Mouse (Mus musculus) limb, embryonic 14.5 days (tissue): ENCODE results near the gene Slc26a11. TPM values are rescaled to one million over a fixed set of nuclear protein-coding genes. Genes with fewer than 3 reads are reported as not detected.

ENCODE experiments used
- ATAC-seq: fragments of 200-750 bp; cut with Nextera tagmentation; 2 replicates; pipeline ENCODE4 v1.8.0; 2017; ENCODE audit warnings: low read depth, moderate number of reproducible peaks, moderate TSS enrichment; ENCODE audit not compliant: low FRiP score
- DNase-seq: peaks from one replicate; pipeline ENCODE4 v3.0.0-alpha.2; 2015; ENCODE audit warnings: low spot score
- H3K27ac ChIP-seq: fragments of 300-500 bp; sonication (generic); replicated peaks from 2 replicates; pipeline ENCODE4 v1.5.1; 2014; ENCODE audit warnings: low read depth, mild to moderate bottlenecking, low read length, moderate library complexity, mixed read lengths
- H3K27me3 ChIP-seq: fragments of 300-500 bp; sonication (generic); 2 replicates; pipeline ENCODE4 v1.6.1; 2014; ENCODE audit warnings: low read length, mixed read lengths; ENCODE audit not compliant: control insufficient read depth, insufficient read depth
- H3K36me3 ChIP-seq: fragments of 300-500 bp; sonication (generic); 2 replicates; pipeline ENCODE4 v1.6.1; 2014; ENCODE audit warnings: mild to moderate bottlenecking, low read length, moderate library complexity, mixed read lengths; ENCODE audit not compliant: control insufficient read depth, insufficient read depth
- H3K4me1 ChIP-seq: fragments of 300-500 bp; sonication (generic); 2 replicates; pipeline ENCODE4 v1.6.1; 2014; ENCODE audit warnings: antibody characterized with exemption, low read length, mixed read lengths; ENCODE audit not compliant: control insufficient read depth, insufficient read depth
- H3K4me2 ChIP-seq: fragments of 300-500 bp; sonication (generic); replicated peaks from 2 replicates; pipeline ENCODE4 v1.6.1; 2014; ENCODE audit warnings: low read depth, mild to moderate bottlenecking, low read length, moderate library complexity; ENCODE audit not compliant: severe bottlenecking
- H3K4me3 ChIP-seq: fragments of 300-500 bp; sonication (generic); replicated peaks from 2 replicates; pipeline ENCODE4 v1.5.1; 2014; ENCODE audit warnings: low read length
- H3K9ac ChIP-seq: fragments of 300-500 bp; sonication (generic); 2 replicates; pipeline ENCODE4 v1.6.1; 2014; ENCODE audit warnings: mild to moderate bottlenecking, low read depth, low read length, moderate library complexity; ENCODE audit not compliant: severe bottlenecking
- H3K9me3 ChIP-seq: fragments of 300-500 bp; sonication (generic); 2 replicates; pipeline ENCODE4 v1.6.1; 2016; ENCODE audit warnings: low read length; ENCODE audit not compliant: control insufficient read depth
- POLR2A ChIP-seq: fragments of 200-500 bp; IDR thresholded peaks from 2 replicates; pipeline ENCODE4 v1.8.0; 2012; ENCODE audit warnings: inconsistent platforms, mild to moderate bottlenecking, moderate library complexity, borderline replicate concordance; ENCODE audit not compliant: insufficient read depth, insufficient read length; ENCODE audit errors: extremely low read depth
- WGBS: fragments of 180-500 bp; shearing (Covaris S2); extraction: QIAGEN DNeasy Blood & Tissue Kit; methylation state at CpG from one replicate; pipeline ENCODE4 v1.1.7; 2014; 5-methylcytosine and 5-hydroxymethylcytosine counted together
- polyA plus RNA-seq, 2 experiments: library from polyadenylated mRNA; depleted of rRNA in 1 of 2; stranded (reverse) in 1 of 2; unstranded in 1 of 2; fragments of >200 nt; fragmentation: Nextera tagmentation in 1 of 2; extraction: Ambion mirVana in 1 of 2; gene quantifications; 2 replicates each; pipeline versions ENCODE4 v1.2.1 to v1.2.3; 2012 to 2014

Slc26a11 gene
- polyA plus RNA-seq (2012; rRNA removed) (28.5 and 31.9 TPM in 2 replicates), polyA plus RNA-seq (2014; fragmentation: Nextera tagmentation; extraction: Ambion mirVana) (10.7 and 11.1 TPM in 2 replicates)

- H3K27ac ChIP-seq = no peak within 1 kb of the TSS; the same call in 1 of the 2 replicates
- H3K4me3 ChIP-seq = peak within 1 kb of the TSS; percentile 68
- H3K9ac ChIP-seq = peak within 1 kb of the TSS; percentile 81
- H3K36me3 ChIP-seq = peaks cover 15% of the 10 kb centered on the region
- DNase-seq (peak; percentile 81), ATAC-seq (peak; percentile 96)
- no peaks in the 10 kb centered on the region for H3K9me3 ChIP-seq
- 1% methylated on average over 36 of the region's 40 CpGs for WGBS
- H3K27me3 ChIP-seq = no peaks in the 10 kb centered on the region
- H3K4me2 ChIP-seq = peak within 1 kb of the TSS; percentile 90
- TF ChIP-seq POLR2A = no peak; the same call in 1 of the 2 replicates
- H3K4me1 ChIP-seq = peaks cover 9% of the 10 kb centered on the region
These were observed at the start of gene Slc26a11, which contains the start of gene Sgsh for GRCm38 (mm10) chr11:119355443-119356385. Gene Slc26a11 (plus strand): TSS chr11:119355557. Gene Sgsh (minus strand): TSS chr11:119355536.

- no peak for TF ChIP-seq POLR2A
- Histone ChIP-seq H3K4me1 (no peaks in the 10 kb centered on the region; the same call in 1 of the 2 replicates), H3K9me3 (no peaks in the 10 kb centered on the region), H3K36me3 (no peaks in the 10 kb centered on the region), H3K27me3 (no peaks in the 10 kb centered on the region), H3K27ac (no peak overlapping the region), H3K9ac (no peak overlapping the region), H3K4me2 (no peak overlapping the region), H3K4me3 (no peak overlapping the region)
- ATAC-seq (no peak), DNase-seq (no peak)
- 47% methylated on average over 13 of the region's 13 CpGs for WGBS
These were observed 48.3 kb upstream of the Slc26a11 start for GRCm38 (mm10) chr11:119306762-119307657.

- Histone ChIP-seq H3K27ac (0 out of 2 replicates have a peak within 1 kb of the TSS, but pooled peaks have one; percentile 7), H3K4me3 (no peak within 1 kb of the TSS), H3K27me3 (no peaks in the 10 kb centered on the region), H3K9me3 (no peaks in the 10 kb centered on the region), H3K36me3 (no peaks in the 10 kb centered on the region), H3K4me1 (no peaks in the 10 kb centered on the region; the same call in 1 of the 2 replicates), H3K4me2 (peak within 1 kb of the TSS; percentile 28), H3K9ac (peak within 1 kb of the TSS; percentile 9; the same call in 1 of the 2 replicates)
- DNase-seq (no peak), ATAC-seq (no peak)
- no peak for TF ChIP-seq POLR2A
- 32% methylated on average over 1 of the region's 1 CpGs for WGBS
These were observed 47.8 kb upstream of the Slc26a11 start, which contains the start of gene Card14 for GRCm38 (mm10) chr11:119307658-119307867. Gene Card14 (plus strand): TSS chr11:119307768.

GRCm38 (mm10) chr11:119307916-119308315, 47.4 kb upstream of the Slc26a11 start:
- ATAC-seq (peak; percentile 63), DNase-seq (no peak)
- Histone ChIP-seq H3K4me2 (peak overlapping the region; percentile 28), H3K4me1 (no peaks in the 10 kb centered on the region; the same call in 1 of the 2 replicates), H3K27ac (0 out of 2 replicates have a peak overlapping the region, but pooled peaks have one; percentile 7), H3K4me3 (no peak overlapping the region), H3K9ac (peak overlapping the region; percentile 9; the same call in 1 of the 2 replicates), H3K27me3 (no peaks in the 10 kb centered on the region), H3K36me3 (no peaks in the 10 kb centered on the region), H3K9me3 (no peaks in the 10 kb centered on the region)
- WGBS = 14% methylated on average over 11 of the region's 11 CpGs
- TF ChIP-seq POLR2A = no peak

- WGBS = 14% methylated on average over 10 of the region's 10 CpGs
- no peaks in the 10 kb centered on the region for H3K27me3 ChIP-seq
- no peak overlapping the region for H3K4me2 ChIP-seq
- no peak for TF ChIP-seq POLR2A
- no peak for DNase-seq
- no peak for ATAC-seq
- H3K9ac ChIP-seq = no peak overlapping the region
- H3K27ac ChIP-seq = no peak overlapping the region
- H3K36me3 ChIP-seq = no peaks in the 10 kb centered on the region
- H3K4me1 ChIP-seq = no peaks in the 10 kb centered on the region; the same call in 1 of the 2 replicates
- H3K4me3 ChIP-seq = no peak overlapping the region
- no peaks in the 10 kb centered on the region for H3K9me3 ChIP-seq
These were observed 44.7 kb upstream of the Slc26a11 start for GRCm38 (mm10) chr11:119310621-119311020.
